Mouse (Mus musculus) myocyte (in vitro differentiated cells): ENCODE results near the gene Stn1.

Source experiments
- MAX ChIP-seq: IDR thresholded peaks from one replicate; pipeline ENCODE4 v1.6.1; 2011; ENCODE audit warnings: low read depth, mild to moderate bottlenecking, control low read depth
- POLR2A ChIP-seq: IDR thresholded peaks from one replicate; pipeline ENCODE4 v1.6.1; 2011; ENCODE audit warnings: low read depth, mild to moderate bottlenecking, control low read depth, moderate library complexity; ENCODE audit not compliant: insufficient read length
- POLR2AphosphoS2 ChIP-seq: IDR thresholded peaks from one replicate; pipeline ENCODE4 v1.6.1; 2011; ENCODE audit warnings: low read depth, control low read depth; ENCODE audit not compliant: insufficient read length
- TCF12 ChIP-seq: IDR thresholded peaks from one replicate; pipeline ENCODE4 v1.6.1; 2011; ENCODE audit warnings: mild to moderate bottlenecking, control low read depth; ENCODE audit not compliant: poor library complexity, insufficient read depth, severe bottlenecking
- USF1 ChIP-seq: IDR thresholded peaks from one replicate; pipeline ENCODE4 v1.6.1; 2011; ENCODE audit warnings: low read depth, mild to moderate bottlenecking, control low read depth, moderate library complexity

- TF ChIP-seq USF1 (no peak), POLR2AphosphoS2 (no peak), POLR2A (no peak), MAX (no peak), TCF12 (no peak)
Observed at GRCm38 (mm10) chr19:47548432-47549076, 11.2 kb upstream of the Stn1 start.
